Mouse (Mus musculus) neural tube, embryonic 12.5 days (tissue): ENCODE measurements around the gene Clec4a4. TPM values are rescaled to one million over a fixed set of nuclear protein-coding genes. Genes with fewer than 3 reads are reported as not detected.
"Not testable (repeated sequence)": the region's sequence is repeated elsewhere in the genome, so short reads cannot be mapped to it uniquely, and the experiment has no call there.

Experiments used
- ATAC-seq: fragments of 200-750 bp; cut with Nextera tagmentation; 2 replicates; pipeline ENCODE4 v1.8.0; 2017; ENCODE audit warnings: low read depth, mild to moderate bottlenecking, moderate TSS enrichment, moderate library complexity; ENCODE audit not compliant: low FRiP score
- H3K27ac ChIP-seq: fragments of 300-500 bp; sonication (generic); 2 replicates; pipeline ENCODE4 v1.5.1; 2016
- H3K27me3 ChIP-seq: fragments of 300-500 bp; sonication (generic); replicated peaks from 2 replicates; pipeline ENCODE4 v1.6.1; 2016; ENCODE audit warnings: mild to moderate bottlenecking
- H3K36me3 ChIP-seq: fragments of 300-500 bp; sonication (generic); 2 replicates; pipeline ENCODE4 v1.6.1; 2016; ENCODE audit warnings: mild to moderate bottlenecking
- H3K4me1 ChIP-seq: fragments of 300-500 bp; sonication (generic); 2 replicates; pipeline ENCODE4 v1.6.1; 2016
- H3K4me2 ChIP-seq: fragments of 300-500 bp; sonication (generic); replicated peaks from 2 replicates; pipeline ENCODE4 v1.6.1; 2016; ENCODE audit warnings: mild to moderate bottlenecking
- H3K4me3 ChIP-seq: fragments of 300-500 bp; sonication (generic); 2 replicates; pipeline ENCODE4 v1.5.1; 2016
- H3K9ac ChIP-seq: fragments of 300-500 bp; sonication (generic); 2 replicates; pipeline ENCODE4 v1.6.1; 2016; ENCODE audit warnings: mild to moderate bottlenecking
- H3K9me3 ChIP-seq: fragments of 300-500 bp; sonication (generic); 2 replicates; pipeline ENCODE4 v1.6.1; 2016; ENCODE audit warnings: mild to moderate bottlenecking
- WGBS: fragments of 180-500 bp; shearing (Covaris S2); methylation state at CpG from one replicate; pipeline ENCODE4 v1.1.7; 2016; 5-methylcytosine and 5-hydroxymethylcytosine counted together
- polyA plus RNA-seq: library from polyadenylated mRNA; unstranded; fragments of >200 nt; fragmentation: Nextera tagmentation; extraction: Ambion mirVana; gene quantifications from 2 replicates; pipeline ENCODE4 v1.2.1, GENCODE M21; 2016

Gene Clec4a4
- polyA plus RNA-seq, result not detected in 2 replicates

- no peaks in the 10 kb centered on the region for H3K36me3 ChIP-seq
- peaks cover 6% of the 10 kb centered on the region for H3K9me3 ChIP-seq
These were observed at the start of gene Clec4a4 for GRCm38 (mm10) chr6:122989876-122990437. TSS of gene Clec4a4 (plus strand) at chr6:122990367.

GRCm38 (mm10) chr6:122946760-122947159 lies 43.4 kb upstream of the Clec4a4 start:
- no peak overlapping the region for H3K4me2 ChIP-seq
- WGBS, result 84% methylated on average over 2 of the region's 2 CpGs
- no peaks in the 10 kb centered on the region for H3K36me3 ChIP-seq
- H3K27me3 ChIP-seq, result no peaks in the 10 kb centered on the region
- H3K27ac ChIP-seq, result no peak overlapping the region
- H3K4me3 ChIP-seq, result no peak overlapping the region
- no peaks in the 10 kb centered on the region for H3K9me3 ChIP-seq
- no peak for ATAC-seq
- H3K4me1 ChIP-seq, result no peaks in the 10 kb centered on the region
- H3K9ac ChIP-seq, result no peak overlapping the region

More at GRCm38 (mm10) chr6:122989876-122990437, at the start of gene Clec4a4:
- 90% methylated on average over 6 of the region's 6 CpGs for WGBS
- ATAC-seq, result no peak
- Histone ChIP-seq H3K27me3 (no peaks in the 10 kb centered on the region), H3K4me1 (no peaks in the 10 kb centered on the region), H3K4me2 (no peak within 1 kb of the TSS), H3K27ac (no peak within 1 kb of the TSS), H3K9ac (no peak within 1 kb of the TSS), H3K4me3 (no peak within 1 kb of the TSS)

- Histone ChIP-seq H3K27ac (no peak within 1 kb of the TSS), H3K9me3 (no peaks in the 10 kb centered on the region), H3K36me3 (no peaks in the 10 kb centered on the region), H3K27me3 (no peaks in the 10 kb centered on the region), H3K4me3 (no peak within 1 kb of the TSS), H3K4me2 (no peak within 1 kb of the TSS), H3K4me1 (no peaks in the 10 kb centered on the region), H3K9ac (no peak within 1 kb of the TSS)
- WGBS, result 83% methylated on average over 8 of the region's 8 CpGs
- no peak for ATAC-seq
These were observed 37.8 kb upstream of the Clec4a4 start, which contains the start of gene Clec4a3 for GRCm38 (mm10) chr6:122952401-122952800. TSS of gene Clec4a3 (plus strand) at chr6:122952515.

GRCm38 (mm10) chr6:122964562-122964961 lies 25.6 kb upstream of the Clec4a4 start:
- no peak overlapping the region for H3K9ac ChIP-seq
- no peak overlapping the region for H3K4me2 ChIP-seq
- no peaks in the 10 kb centered on the region for H3K9me3 ChIP-seq
- H3K27ac ChIP-seq, result no peak overlapping the region
- H3K36me3 ChIP-seq, result no peaks in the 10 kb centered on the region
- no peak for ATAC-seq
- WGBS, result 84% methylated on average over 2 of the region's 2 CpGs
- no peak overlapping the region for H3K4me3 ChIP-seq
- H3K27me3 ChIP-seq, result no peaks in the 10 kb centered on the region
- no peaks in the 10 kb centered on the region for H3K4me1 ChIP-seq

GRCm38 (mm10) chr6:122969048-122969447 lies 21.1 kb upstream of the Clec4a4 start:
- no peaks in the 10 kb centered on the region for H3K36me3 ChIP-seq
- 90% methylated on average over 2 of the region's 2 CpGs for WGBS
- no peak for ATAC-seq
- no peak overlapping the region for H3K27ac ChIP-seq
- no peaks in the 10 kb centered on the region for H3K27me3 ChIP-seq
- no peak overlapping the region for H3K9ac ChIP-seq
- H3K9me3 ChIP-seq, result no peaks in the 10 kb centered on the region
- H3K4me3 ChIP-seq, result no peak overlapping the region
- no peaks in the 10 kb centered on the region for H3K4me1 ChIP-seq
- no peak overlapping the region for H3K4me2 ChIP-seq

GRCm38 (mm10) chr6:123004696-123005095 lies 14.5 kb downstream of the Clec4a4 start:
- ATAC-seq, H3K4me3 ChIP-seq, H3K9me3 ChIP-seq, H3K4me2 ChIP-seq, H3K27ac ChIP-seq, H3K4me1 ChIP-seq, H3K9ac ChIP-seq, H3K36me3 ChIP-seq, H3K27me3 ChIP-seq: not testable (repeated sequence)
- 79% methylated on average over 2 of the region's 2 CpGs for WGBS

GRCm38 (mm10) chr6:123005591-123005990 lies 15.4 kb downstream of the Clec4a4 start:
- Histone ChIP-seq H3K4me2 (no peak overlapping the region), H3K27ac (no peak overlapping the region), H3K9me3 (no peaks in the 10 kb centered on the region), H3K36me3 (no peaks in the 10 kb centered on the region), H3K4me3 (no peak overlapping the region), H3K9ac (no peak overlapping the region), H3K4me1 (no peaks in the 10 kb centered on the region), H3K27me3 (no peaks in the 10 kb centered on the region)
- 68% methylated on average over 1 of the region's 1 CpGs for WGBS
- ATAC-seq, result no peak

GRCm38 (mm10) chr6:123049742-123050372 lies 59.7 kb downstream of the Clec4a4 start, which contains the start of gene Clec4b1:
TSS of gene Clec4b1 (plus strand) at chr6:123049962.
- H3K27me3 ChIP-seq, result no peaks in the 10 kb centered on the region
- ATAC-seq, result no peak
- H3K4me1 ChIP-seq, result no peaks in the 10 kb centered on the region
- H3K36me3 ChIP-seq, result no peaks in the 10 kb centered on the region
- H3K4me3 ChIP-seq, result no peak within 1 kb of the TSS
- peaks cover 6% of the 10 kb centered on the region; the same call in 1 of the 2 replicates for H3K9me3 ChIP-seq
- WGBS, result 79% methylated on average over 2 of the region's 2 CpGs
- H3K4me2 ChIP-seq, result no peak within 1 kb of the TSS
- H3K9ac ChIP-seq, result no peak within 1 kb of the TSS
- H3K27ac ChIP-seq, result no peak within 1 kb of the TSS

Other genes starting within 250 kb of the Clec4a4 start
- gene Slc2a3, start 188.7 kb upstream of the Clec4a4 start, polyA plus RNA-seq, result 22.6 and 26.1 TPM in 2 replicates
- 5.5 TPM in 2 replicates for gene Foxj2, start 170.5 kb upstream of the Clec4a4 start, polyA plus RNA-seq
- 1.7 and 2.1 TPM in 2 replicates for gene C3ar1, start 134.2 kb upstream of the Clec4a4 start, polyA plus RNA-seq
- 90.9 and 100 TPM in 2 replicates for gene Necap1, start 115.9 kb upstream of the Clec4a4 start, polyA plus RNA-seq
- gene Clec4a1, start 68.5 kb upstream of the Clec4a4 start, polyA plus RNA-seq, result 0.52 and 0.75 TPM in 2 replicates
- 0.34 and 0.44 TPM in 2 replicates for gene Clec4a3, start 37.9 kb upstream of the Clec4a4 start, polyA plus RNA-seq
- not detected in 2 replicates for gene Clec4b1, start 59.6 kb downstream of the Clec4a4 start, polyA plus RNA-seq
- gene Clec4a2, start 116.1 kb downstream of the Clec4a4 start, polyA plus RNA-seq, result 0.79 and 1.2 TPM in 2 replicates
- not detected in 2 replicates for gene Clec4b2, start 182.5 kb downstream of the Clec4a4 start, polyA plus RNA-seq
- 0.28 and 0.66 TPM in 2 replicates for gene Clec4n, start 239.5 kb downstream of the Clec4a4 start, polyA plus RNA-seq